Mouse (Mus musculus): ENCODE results near the gene Ism1. TPM values are rescaled to one million over a fixed set of nuclear protein-coding genes. Genes with fewer than 3 reads are reported as not detected.

Gene Ism1
- 6.5 and 8.2 TPM in 2 replicates for polyA plus RNA-seq (2015; fragmentation: Nextera tagmentation; extraction: Ambion mirVana)

DNA sequence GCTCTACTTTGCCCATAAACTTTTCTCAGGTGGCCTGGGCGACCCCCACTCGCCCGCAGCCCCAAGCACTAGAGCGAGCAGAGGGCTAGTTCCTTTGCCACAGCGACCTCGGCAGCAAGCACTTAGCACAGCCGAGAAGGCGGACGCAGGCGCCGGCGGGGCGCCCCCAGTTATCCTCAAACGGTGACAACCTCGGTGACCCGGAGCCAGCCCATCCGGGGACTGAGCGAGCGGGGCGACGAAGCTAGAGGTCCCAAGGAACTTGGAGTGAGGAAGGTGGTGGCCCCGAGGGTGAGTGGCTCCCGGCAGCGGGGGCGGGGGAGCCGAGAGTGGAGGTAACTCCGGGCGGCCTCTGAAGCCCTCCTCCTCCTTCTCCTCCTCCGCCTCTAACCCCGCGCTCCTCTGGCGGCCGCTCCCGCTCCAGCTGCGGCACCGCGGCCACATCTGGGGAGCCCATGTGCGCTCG is at the start of gene Ism1:
Ism1 (plus strand) TSS at position 370 of the 466 bp plus-strand sequence.
- Histone ChIP-seq H3K4me3 (peak within 1 kb of the TSS; percentile 96), H3K4me2 (replicated peaks) (peak within 1 kb of the TSS; percentile 98), H3K4me1 (peaks cover 29% of the 10 kb centered on the region), H3K9me3 (no peaks in the 10 kb centered on the region), H3K27ac (peak within 1 kb of the TSS; percentile 91), H3K36me3 (no peaks in the 10 kb centered on the region), H3K9ac (peak within 1 kb of the TSS; percentile 97), H3K27me3 (0 out of 2 replicates have a peak, but pooled peaks cover 3% of the 10 kb centered on the region)
- WGBS: under 1% methylated on average over 39 of the region's 39 CpGs
- peak; percentile 57 for ATAC-seq (ENCODE audit: low FRiP score, low read depth)

DNA sequence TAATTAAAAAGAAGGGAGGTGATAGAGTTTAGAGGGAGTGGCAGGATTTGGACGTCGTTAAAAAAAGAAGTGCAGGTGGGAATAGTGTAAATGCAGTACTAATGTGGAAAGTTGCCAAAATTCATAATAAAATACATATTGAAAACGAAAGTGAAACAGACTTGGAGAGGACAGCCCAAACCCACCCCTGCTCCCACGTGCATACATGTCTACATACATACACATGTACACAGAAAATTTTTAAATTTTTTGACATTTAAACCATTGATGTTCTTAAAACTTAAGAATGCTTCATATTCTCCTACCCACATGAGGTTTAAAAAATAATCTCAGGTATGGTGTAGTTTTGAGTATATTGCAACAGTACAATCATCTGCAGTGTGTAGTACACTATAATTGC is 49.2 kb upstream of the Ism1 start:
- ATAC-seq (ENCODE audit: low FRiP score, low read depth): no peak
- H3K27me3 ChIP-seq: no peaks in the 10 kb centered on the region
- no peak overlapping the region for H3K9ac ChIP-seq
- H3K36me3 ChIP-seq: no peaks in the 10 kb centered on the region
- H3K9me3 ChIP-seq: no peaks in the 10 kb centered on the region
- H3K4me3 ChIP-seq: no peak overlapping the region
- H3K4me2 ChIP-seq (replicated peaks): peak overlapping the region; percentile 23; the same call in 1 of the 2 replicates
- WGBS: 62% methylated on average over 4 of the region's 4 CpGs
- H3K4me1 ChIP-seq: no peaks in the 10 kb centered on the region
- no peak overlapping the region for H3K27ac ChIP-seq

DNA sequence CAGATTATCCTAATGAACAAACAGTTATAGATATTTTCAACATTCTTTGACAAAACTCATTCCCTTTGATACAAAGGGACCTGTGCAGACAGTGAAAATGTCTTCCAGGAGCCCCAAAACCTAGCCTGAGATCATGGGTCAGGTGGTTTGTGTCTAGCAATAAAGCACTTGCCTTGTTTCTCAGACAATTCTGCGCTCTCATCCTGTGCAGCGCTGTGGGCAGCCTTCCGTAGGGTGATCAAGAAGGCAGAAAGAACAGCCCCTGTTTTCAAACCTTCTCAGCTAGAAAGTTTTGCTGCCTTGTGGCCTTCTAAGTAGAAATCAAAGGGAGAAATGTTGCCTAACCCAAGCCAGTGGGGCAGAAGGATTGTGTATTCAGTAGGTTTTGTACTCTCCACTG is 48.3 kb upstream of the Ism1 start:
- Histone ChIP-seq H3K27me3 (no peaks in the 10 kb centered on the region), H3K36me3 (no peaks in the 10 kb centered on the region), H3K4me2 (replicated peaks) (no peak overlapping the region), H3K4me1 (no peaks in the 10 kb centered on the region), H3K27ac (no peak overlapping the region), H3K9me3 (no peaks in the 10 kb centered on the region), H3K4me3 (no peak overlapping the region), H3K9ac (no peak overlapping the region)
- WGBS: 90% methylated on average over 3 of the region's 3 CpGs
- no peak for ATAC-seq (ENCODE audit: low FRiP score, low read depth)

DNA sequence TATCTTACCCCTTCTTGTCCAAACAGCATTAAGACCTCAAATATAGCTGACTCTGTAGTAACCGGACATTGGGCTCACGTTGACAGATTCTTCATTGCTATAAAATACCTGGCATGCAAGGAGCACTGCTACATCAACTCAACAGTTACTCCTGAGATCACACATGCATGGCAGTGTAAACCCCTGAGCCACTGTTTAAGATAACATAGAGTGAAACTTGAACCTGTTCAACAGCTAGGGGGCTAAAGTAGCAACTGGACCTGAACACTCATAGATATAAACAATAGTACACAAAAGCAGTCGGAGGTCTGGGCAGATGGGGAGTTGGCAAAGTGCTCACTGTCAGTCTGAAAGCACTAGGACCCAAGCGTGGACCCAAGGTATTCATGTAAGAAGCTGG is 43.5 kb upstream of the Ism1 start:
- no peak for ATAC-seq (ENCODE audit: low FRiP score, low read depth)
- Histone ChIP-seq H3K27me3 (no peaks in the 10 kb centered on the region), H3K27ac (no peak overlapping the region), H3K36me3 (no peaks in the 10 kb centered on the region), H3K4me1 (0 out of 2 replicates have a peak, but pooled peaks cover 4% of the 10 kb centered on the region), H3K9me3 (no peaks in the 10 kb centered on the region), H3K4me3 (no peak overlapping the region), H3K9ac (no peak overlapping the region), H3K4me2 (replicated peaks) (no peak overlapping the region)
- 85% methylated on average over 4 of the region's 4 CpGs for WGBS

DNA sequence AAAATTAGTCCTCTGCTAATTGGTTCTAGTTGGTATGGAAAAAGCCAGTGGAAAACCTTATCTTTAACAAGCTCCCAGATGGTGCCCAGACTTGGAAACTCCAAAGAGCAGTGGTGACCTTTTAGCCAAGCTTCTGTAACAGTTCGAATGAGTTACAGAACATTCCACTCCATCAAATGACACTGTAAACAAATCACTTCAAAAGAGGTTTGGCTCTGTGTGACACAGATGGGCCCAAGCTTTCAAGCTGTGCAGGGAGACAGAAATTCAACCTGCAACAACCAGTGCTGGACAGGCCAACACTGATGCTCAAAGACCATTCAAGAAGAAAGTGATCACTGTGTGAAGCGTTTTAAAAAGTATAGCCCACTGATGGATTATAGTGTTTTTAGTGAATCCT is 40.1 kb upstream of the Ism1 start:
- WGBS: 15% methylated on average over 2 of the region's 2 CpGs
- no peaks in the 10 kb centered on the region for H3K27me3 ChIP-seq
- no peak for ATAC-seq (ENCODE audit: low FRiP score, low read depth)

DNA sequence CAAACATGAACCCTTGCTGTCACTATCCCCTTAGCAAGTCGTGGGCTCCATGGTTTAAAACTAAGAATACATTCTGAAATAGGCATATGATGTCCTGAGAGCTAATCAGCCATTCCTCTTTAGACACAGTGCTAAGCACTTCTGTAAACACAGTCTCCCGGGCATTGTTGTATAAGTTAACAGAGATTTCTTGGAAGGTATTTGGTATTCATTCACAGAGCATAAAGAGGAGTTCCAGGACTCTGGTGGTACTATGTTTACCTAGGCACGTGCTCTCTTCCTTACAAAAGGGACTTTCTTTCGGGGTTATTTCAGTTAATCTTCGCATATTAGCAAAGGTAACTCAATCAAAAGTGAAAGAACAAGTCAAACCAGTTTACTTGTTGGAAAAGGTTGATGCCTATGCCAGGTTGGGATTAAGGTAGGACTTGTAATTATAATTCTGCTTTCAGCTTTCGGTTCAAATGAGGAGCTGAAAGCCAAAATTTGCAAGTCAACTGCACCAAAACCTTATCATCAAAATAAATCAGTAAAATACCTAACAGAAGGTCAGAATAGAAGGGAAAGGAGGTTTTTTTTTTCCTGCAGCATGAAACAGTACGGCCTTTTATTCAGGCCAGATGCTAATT is 36.1 kb upstream of the Ism1 start:
- Histone ChIP-seq H3K4me3 (no peak overlapping the region), H3K9me3 (no peaks in the 10 kb centered on the region), H3K27ac (no peak overlapping the region), H3K9ac (no peak overlapping the region), H3K36me3 (no peaks in the 10 kb centered on the region), H3K27me3 (no peaks in the 10 kb centered on the region), H3K4me1 (peaks cover 16% of the 10 kb centered on the region; the same call in 1 of the 2 replicates), H3K4me2 (replicated peaks) (no peak overlapping the region)
- WGBS: 52% methylated on average over 7 of the region's 7 CpGs
- no peak for ATAC-seq (ENCODE audit: low FRiP score, low read depth)

More for the DNA sequence above, 40.1 kb upstream of the Ism1 start:
- Histone ChIP-seq H3K4me2 (replicated peaks) (no peak overlapping the region), H3K27ac (no peak overlapping the region), H3K4me1 (0 out of 2 replicates have a peak, but pooled peaks cover 16% of the 10 kb centered on the region), H3K9ac (no peak overlapping the region), H3K4me3 (no peak overlapping the region), H3K36me3 (no peaks in the 10 kb centered on the region), H3K9me3 (no peaks in the 10 kb centered on the region)

DNA sequence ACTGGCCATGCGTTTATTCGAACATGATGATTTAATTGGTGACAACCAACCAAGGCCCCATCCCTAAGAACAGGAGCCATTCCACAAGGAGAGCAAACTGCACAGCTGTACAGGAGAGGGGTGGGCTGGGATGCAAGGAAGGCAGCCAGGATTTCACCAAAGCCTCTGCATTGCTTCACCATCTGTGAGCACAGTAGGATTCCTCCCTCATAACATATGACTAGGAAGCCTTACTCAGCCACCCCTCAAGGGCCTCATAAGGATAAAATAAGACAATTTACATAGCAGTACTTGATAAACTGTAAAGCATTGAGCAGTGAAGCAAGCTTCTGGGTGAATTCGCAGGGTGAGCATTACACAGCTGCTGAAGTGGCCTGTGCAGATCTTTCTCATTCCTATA is 28.5 kb upstream of the Ism1 start:
- H3K27ac ChIP-seq: no peak overlapping the region
- no peak for ATAC-seq (ENCODE audit: low FRiP score, low read depth)
- 64% methylated on average over 3 of the region's 3 CpGs for WGBS

DNA sequence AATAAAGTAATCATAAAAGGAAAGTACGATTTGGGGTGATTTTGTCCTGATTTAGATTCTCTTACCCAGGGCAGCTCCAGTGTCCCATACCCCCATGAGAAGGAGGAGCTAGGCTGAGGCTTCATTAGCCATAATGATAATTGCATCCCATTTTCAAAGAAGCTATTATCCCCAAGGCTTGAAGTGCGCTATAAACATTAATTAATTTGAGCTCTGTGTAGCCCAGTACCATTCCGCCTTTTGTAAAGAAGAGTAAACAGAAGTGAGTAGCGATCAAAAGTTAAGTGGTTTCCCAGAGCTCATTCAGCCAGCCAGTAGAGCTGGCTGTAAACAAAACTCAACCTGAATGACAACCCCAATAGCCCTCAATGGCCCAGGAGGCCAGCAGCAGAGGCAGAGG is 21.2 kb upstream of the Ism1 start:
- Histone ChIP-seq H3K27me3 (no peaks in the 10 kb centered on the region), H3K4me2 (replicated peaks) (no peak overlapping the region), H3K4me1 (no peaks in the 10 kb centered on the region), H3K27ac (no peak overlapping the region), H3K9ac (no peak overlapping the region), H3K36me3 (no peaks in the 10 kb centered on the region), H3K9me3 (no peaks in the 10 kb centered on the region), H3K4me3 (no peak overlapping the region)
- no peak for ATAC-seq (ENCODE audit: low FRiP score, low read depth)
- WGBS: 29% methylated on average over 4 of the region's 4 CpGs

More for the DNA sequence above, 28.5 kb upstream of the Ism1 start:
- no peak overlapping the region for H3K9ac ChIP-seq
- H3K27me3 ChIP-seq: no peaks in the 10 kb centered on the region
- no peak overlapping the region for H3K4me2 ChIP-seq (replicated peaks)
- H3K36me3 ChIP-seq: no peaks in the 10 kb centered on the region
- H3K9me3 ChIP-seq: no peaks in the 10 kb centered on the region
- H3K4me3 ChIP-seq: no peak overlapping the region
- H3K4me1 ChIP-seq: peaks cover 9% of the 10 kb centered on the region

DNA sequence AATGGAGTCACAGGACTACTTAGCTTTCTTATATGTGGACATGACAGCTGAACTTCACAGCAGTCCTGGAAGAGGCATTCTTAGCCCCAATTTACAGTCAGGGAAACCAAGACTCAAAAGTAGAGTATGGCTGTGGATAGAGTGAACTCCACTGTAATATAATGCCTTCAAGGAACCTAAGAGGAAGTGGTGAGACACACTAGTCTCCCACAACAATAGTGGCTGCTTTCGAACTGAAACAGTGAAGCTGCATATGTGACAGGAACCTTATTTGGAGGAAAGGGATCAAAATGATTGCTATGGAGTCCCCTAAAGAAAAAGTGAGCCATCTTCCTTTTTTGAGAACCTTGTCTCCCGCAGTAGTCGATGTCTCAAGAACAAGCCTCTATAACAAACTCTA is 6.1 kb upstream of the Ism1 start:
- peaks cover 7% of the 10 kb centered on the region for H3K4me1 ChIP-seq
- H3K9ac ChIP-seq: no peak overlapping the region
- H3K4me3 ChIP-seq: no peak overlapping the region
- H3K9me3 ChIP-seq: no peaks in the 10 kb centered on the region
- no peaks in the 10 kb centered on the region for H3K36me3 ChIP-seq
- ATAC-seq (ENCODE audit: low FRiP score, low read depth): no peak
- H3K27ac ChIP-seq: no peak overlapping the region
- 87% methylated on average over 3 of the region's 3 CpGs for WGBS
- no peak overlapping the region for H3K4me2 ChIP-seq (replicated peaks)
- H3K27me3 ChIP-seq: 0 out of 2 replicates have a peak, but pooled peaks cover 3% of the 10 kb centered on the region

DNA sequence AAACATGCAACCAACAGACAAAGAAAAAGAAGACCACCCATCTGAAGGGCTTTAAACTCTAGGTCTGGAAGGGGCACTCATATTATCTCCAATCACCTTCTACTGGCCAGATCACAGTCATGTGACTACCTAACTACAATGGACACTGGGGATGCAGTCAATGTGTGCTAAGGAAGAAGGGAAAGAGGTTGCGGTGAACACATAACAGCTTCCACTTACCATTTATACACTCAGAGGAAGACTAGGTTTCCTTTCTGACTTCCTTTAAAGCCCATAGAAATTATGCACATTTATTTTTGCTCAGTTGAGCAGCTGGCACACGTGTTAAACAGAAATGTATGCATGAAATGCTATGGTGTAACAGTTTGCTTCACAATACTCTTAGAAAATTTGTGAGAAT is 5.6 kb upstream of the Ism1 start:
- Histone ChIP-seq H3K9ac (no peak overlapping the region), H3K27ac (no peak overlapping the region), H3K4me2 (replicated peaks) (no peak overlapping the region), H3K4me1 (peaks cover 7% of the 10 kb centered on the region), H3K4me3 (no peak overlapping the region), H3K27me3 (0 out of 2 replicates have a peak, but pooled peaks cover 3% of the 10 kb centered on the region), H3K9me3 (no peaks in the 10 kb centered on the region), H3K36me3 (no peaks in the 10 kb centered on the region)
- ATAC-seq (ENCODE audit: low FRiP score, low read depth): no peak
- 70% methylated on average over 2 of the region's 2 CpGs for WGBS

DNA sequence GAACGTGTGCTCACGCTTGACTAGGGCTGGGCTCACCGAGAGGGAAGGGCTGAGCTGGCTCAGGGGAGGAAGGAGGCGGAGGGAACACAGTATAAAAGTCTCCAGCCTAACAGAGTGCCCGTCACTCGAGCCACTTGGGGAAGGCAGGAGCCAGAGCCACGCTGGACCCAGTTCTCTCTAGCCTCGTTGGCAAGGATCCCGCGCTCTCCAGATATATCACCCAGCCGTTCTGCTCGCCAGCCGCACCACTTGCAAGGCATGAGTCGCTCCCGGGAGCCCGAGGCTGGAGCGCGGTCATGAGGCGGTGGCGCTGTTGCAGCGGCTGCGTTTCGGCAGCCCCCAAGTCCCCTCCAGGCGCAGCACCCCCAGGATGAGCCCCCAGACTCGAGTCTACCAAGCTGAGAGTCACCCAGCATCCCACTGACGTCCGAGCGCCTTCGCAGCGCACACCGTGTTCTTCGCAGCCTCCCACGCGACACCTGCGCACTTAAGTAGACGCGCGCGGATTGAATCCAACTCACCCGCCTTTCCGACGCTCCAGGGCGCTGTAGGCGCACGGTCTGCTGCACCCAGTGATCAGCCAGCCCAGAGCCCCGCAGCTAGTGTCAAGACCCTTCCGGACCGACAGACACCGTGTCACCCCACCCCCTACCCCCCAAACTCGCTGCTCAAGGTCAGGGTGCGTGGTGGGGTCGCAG is 764 bp upstream of the Ism1 start:
- peak overlapping the region; percentile 98 for H3K4me2 ChIP-seq (replicated peaks)
- H3K27me3 ChIP-seq: 0 out of 2 replicates have a peak, but pooled peaks cover 3% of the 10 kb centered on the region
- H3K9me3 ChIP-seq: no peaks in the 10 kb centered on the region
- WGBS: under 1% methylated on average over 52 of the region's 52 CpGs
- H3K9ac ChIP-seq: peak overlapping the region; percentile 97
- ATAC-seq (ENCODE audit: low FRiP score, low read depth): peak; percentile 76
- H3K36me3 ChIP-seq: no peaks in the 10 kb centered on the region
- H3K4me3 ChIP-seq: peak overlapping the region; percentile 96
- peak overlapping the region; percentile 91 for H3K27ac ChIP-seq
- peaks cover 23% of the 10 kb centered on the region for H3K4me1 ChIP-seq

DNA sequence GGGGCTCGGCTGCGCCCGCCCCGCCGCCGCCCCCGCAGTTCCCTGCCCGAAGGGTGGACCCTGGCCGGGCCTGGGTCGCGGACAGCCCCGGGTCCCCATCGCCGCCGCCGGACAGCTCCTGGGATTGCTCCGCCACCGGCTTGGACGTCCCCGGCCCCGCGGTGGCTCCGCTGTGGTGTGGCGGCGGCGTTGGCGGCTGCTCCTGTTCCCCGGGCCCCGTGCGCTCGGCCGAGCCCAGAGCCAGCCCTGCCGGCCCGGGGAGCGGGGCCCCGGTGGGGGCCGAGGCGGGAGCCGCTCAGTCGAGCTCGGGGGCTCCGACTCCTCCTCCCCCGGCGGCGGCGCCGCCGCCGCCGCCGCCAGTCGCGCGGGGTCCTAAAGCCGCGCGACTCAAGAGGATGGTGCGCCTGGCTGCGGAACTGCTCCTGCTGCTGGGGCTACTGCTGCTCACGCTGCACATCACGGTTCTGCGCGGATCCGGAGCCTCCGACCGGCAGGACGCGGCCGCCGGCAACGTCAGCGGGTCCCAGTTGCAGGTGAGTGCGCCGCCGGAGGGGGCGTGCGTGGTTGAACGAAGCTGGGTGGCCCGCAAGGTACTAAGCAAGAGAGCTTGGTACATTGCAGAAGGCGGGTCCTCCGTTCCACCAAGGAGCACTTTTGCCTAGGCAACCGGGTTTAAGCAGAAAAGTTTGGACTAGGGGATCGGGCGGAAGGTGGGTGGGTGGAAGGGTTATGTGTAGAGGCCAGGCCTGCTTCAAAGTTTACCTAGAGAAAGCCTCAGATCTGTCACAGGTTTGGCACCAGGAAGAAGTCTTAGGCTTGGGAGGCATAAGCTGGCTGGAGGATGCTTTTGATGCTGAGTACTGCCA is 530 bp downstream of the Ism1 start:
- H3K9ac ChIP-seq: peak overlapping the region; percentile 97
- H3K4me1 ChIP-seq: peaks cover 32% of the 10 kb centered on the region
- no peaks in the 10 kb centered on the region for H3K9me3 ChIP-seq
- H3K4me3 ChIP-seq: peak overlapping the region; percentile 96
- ATAC-seq (ENCODE audit: low FRiP score, low read depth): peak; percentile 82
- H3K27ac ChIP-seq: peak overlapping the region; percentile 91
- under 1% methylated on average over 71 of the region's 84 CpGs for WGBS
- 0 out of 2 replicates have a peak, but pooled peaks cover 3% of the 10 kb centered on the region for H3K27me3 ChIP-seq
- H3K4me2 ChIP-seq (replicated peaks): peak overlapping the region; percentile 98
- no peaks in the 10 kb centered on the region for H3K36me3 ChIP-seq
